ENCODE assay signal across 12 mouse cellular contexts in genomic region chr11:54254114-54254513, GRCm38 (mm10). TPM values are rescaled to one million over a fixed set of nuclear protein-coding genes. Genes with fewer than 3 reads are reported as not detected.
DNase-seq lines count a peak whose midpoint lies in the region; ATAC-seq and TF ChIP-seq lines count a peak whose summit lies in the region.
"Had no signal": no experiment of that assay in that cellular context is flagged by ENCODE, and none has a peak within 500 bp of the region (broad histone marks: within the 10 kb centered on the region; RNA-seq: fewer than 3 reads in every experiment).

No protein-coding gene starts in this region.

- H3K9ac ChIP-seq in lung, postnatal 0 days (replicated peaks; ENCODE audit: low read depth): no peak overlapping the region

- ATAC-seq in lung, postnatal 0 days: no peak

- no peaks in the 10 kb centered on the region for H3K36me3 ChIP-seq in lung, postnatal 0 days (ENCODE audit: insufficient read depth, low read length)

- no peak overlapping the region for H3K4me2 ChIP-seq in lung, postnatal 0 days (replicated peaks; ENCODE audit: low read depth, low read length)

- peak; percentile 66 for TF ChIP-seq CTCF in lung, postnatal 0 days (IDR thresholded peaks at IDR 0.05)

- intact Hi-C loops in heart, postnatal 10 days (cut with DNase I): loop anchor here (2.0 kb wide), 1 partner anchor 199 kb away; no protein-coding TSS in a partner anchor
- intact Hi-C loops in heart, postnatal 25 days (cut with DNase I): loop anchor here (1.0 to 2.0 kb wide), 2 partner anchors 109 to 331 kb away; no protein-coding TSS in a partner anchor

- no peak overlapping the region for H3K4me3 ChIP-seq in lung, postnatal 0 days (ENCODE audit: low read depth, low read length)

- no peaks in the 10 kb centered on the region; the same call in 1 of the 2 replicates for H3K4me1 ChIP-seq in lung, postnatal 0 days (ENCODE audit: insufficient read depth, low read depth, low read length)

- TF ChIP-seq EP300 in lung, postnatal 0 days (IDR thresholded peaks at IDR 0.05): no peak

- H3K27me3 ChIP-seq in lung, postnatal 0 days (replicated peaks; ENCODE audit: insufficient read depth, low read length): no peaks in the 10 kb centered on the region

- peak; percentile 35 to 36 for DNase-seq in heart, postnatal 10 days
- DNase-seq in heart, postnatal 25 days (ENCODE audit: low spot score): no peak
- DNase-seq in A20 (ENCODE audit: low read depth, low spot score): peak; percentile 67
- peak; percentile 49 for DNase-seq in Muller cell, postnatal 12 days (ENCODE audit: inconsistent ontology term)
- peak; percentile 36 for DNase-seq in lung, postnatal 0 days (ENCODE audit: low spot score)
- no peak for DNase-seq in right cerebral cortex, postnatal 36 days (ENCODE audit: low spot score in 2 of 2)
- no peak for DNase-seq in ovary, postnatal 10 days (ENCODE audit: low spot score)
- DNase-seq in right cerebral cortex, postnatal 25 days: no peak
- DNase-seq: adrenal gland, postnatal 14 days; spleen, adult 18-20 months had no signal

- no peak overlapping the region for H3K27ac ChIP-seq in lung, postnatal 0 days (ENCODE audit: low read length)

- WGBS in lung, postnatal 0 days: 32% methylated on average over 4 of the region's 4 CpGs

- no peaks in the 10 kb centered on the region for H3K9me3 ChIP-seq in lung, postnatal 0 days (ENCODE audit: low read length)

RNA-seq across cellular contexts. Expression of gene Csf2, which starts 4.6 kb away (rescaled TPM):
- total RNA-seq in heart, postnatal 10 days (2021): not detected
- not detected for total RNA-seq in heart, postnatal 25 days (2021)
- polyA plus RNA-seq in lung, postnatal 0 days (2015; fragmentation: Nextera tagmentation; extraction: Ambion mirVana): 14.7 and 16.9 TPM in 2 replicates
- total RNA-seq: adrenal gland, postnatal 14 days; gastrocnemius, adult 18-20 months; layer of hippocampus, adult 18-20 months had no signal

RNA-seq across cellular contexts. Expression of gene Il3, which starts 13.0 kb away (rescaled TPM):
- not detected for total RNA-seq in heart, postnatal 10 days (2021)
- total RNA-seq in heart, postnatal 25 days (2021): not detected
- not detected in 2 replicates for polyA plus RNA-seq in lung, postnatal 0 days (2015; fragmentation: Nextera tagmentation; extraction: Ambion mirVana)
- total RNA-seq: adrenal gland, postnatal 14 days; gastrocnemius, adult 18-20 months; layer of hippocampus, adult 18-20 months had no signal

RNA-seq across cellular contexts. Expression of gene Acsl6, which starts 49.5 kb away (rescaled TPM):
- total RNA-seq in heart, postnatal 10 days (2021): under 1 TPM; 0.27 to 0.45 TPM
- 1 to 10 TPM; 3.2 to 3.4 TPM for total RNA-seq in heart, postnatal 25 days (2021)
- polyA plus RNA-seq in lung, postnatal 0 days (2015; fragmentation: Nextera tagmentation; extraction: Ambion mirVana): 0.12 and 0.14 TPM in 2 replicates

Comparison
In these comparisons a context has a peak if more than half of its experiments do, and no peak if none do; other contexts are left out.
1. DNase-seq: peak in heart, postnatal 10 days (2 of 2), A20 (single experiment), Muller cell, postnatal 12 days (single experiment) and lung, postnatal 0 days (single experiment); none in heart, postnatal 25 days (single experiment), right cerebral cortex, postnatal 36 days (0 of 2), ovary, postnatal 10 days (single experiment) and right cerebral cortex, postnatal 25 days (single experiment).